Mouse (Mus musculus) left cerebral cortex, postnatal 4 days (tissue): ENCODE data around the gene Wdr75. TPM values are rescaled to one million over a fixed set of nuclear protein-coding genes. Genes with fewer than 3 reads are reported as not detected.

ENCODE experiments used
- DNase-seq: peaks from one replicate; pipeline ENCODE4 v3.0.0-alpha.2; 2022
- intact Hi-C: fragments of 180-260 bp; cut with DNase I; formaldehyde crosslinking; loops from one replicate; pipeline ENCODE4 v1.15.1; 2025
- total RNA-seq, 2 experiments: library from RNA; stranded (reverse); gene quantifications; 2 replicates each; pipeline ENCODE4 v1.2.3; 2021

Gene Wdr75
- 10 to 100 TPM; 57.4 to 60.6 TPM for total RNA-seq

- intact Hi-C loops: no loop called here
- DNase-seq: peak; percentile 94
These were observed at the start of gene Wdr75 for GRCm38 (mm10) chr1:45794969-45795908. Wdr75 (plus strand) TSS chr1:45795166.

- DNase-seq: no peak
- intact Hi-C loops: no loop called here
These were observed 39.1 kb upstream of the Wdr75 start for GRCm38 (mm10) chr1:45755902-45756301.

GRCm38 (mm10) chr1:45756707-45757106, 38.3 kb upstream of the Wdr75 start:
- intact Hi-C loops: no loop called here
- no peak for DNase-seq

GRCm38 (mm10) chr1:45758011-45758410, 37.0 kb upstream of the Wdr75 start:
- intact Hi-C loops: no loop called here
- DNase-seq: no peak

GRCm38 (mm10) chr1:45760667-45761467, 34.1 kb upstream of the Wdr75 start:
- intact Hi-C loops: no loop called here
- no peak for DNase-seq

GRCm38 (mm10) chr1:45761468-45761795, 33.5 kb upstream of the Wdr75 start:
- intact Hi-C loops: no loop called here
- DNase-seq: no peak

GRCm38 (mm10) chr1:45765678-45766077, 29.3 kb upstream of the Wdr75 start:
- intact Hi-C loops: loop anchor here (1.0 to 5.0 kb wide), 3 partner anchors 328 to 1538 kb away; no protein-coding TSS in a partner anchor
- DNase-seq: no peak

GRCm38 (mm10) chr1:45766123-45766522, 28.8 kb upstream of the Wdr75 start:
- peak; percentile 82 for DNase-seq
- intact Hi-C loops: loop anchor here (1.0 to 5.0 kb wide), 3 partner anchors 329 to 1539 kb away; no protein-coding TSS in a partner anchor

GRCm38 (mm10) chr1:45767533-45767932, 27.4 kb upstream of the Wdr75 start:
- intact Hi-C loops: loop anchor here (5.0 kb wide), 2 partner anchors 330 to 1540 kb away; no protein-coding TSS in a partner anchor
- DNase-seq: peak; percentile 6

GRCm38 (mm10) chr1:45769321-45769720, 25.6 kb upstream of the Wdr75 start:
- intact Hi-C loops: loop anchor here (5.0 kb wide), 2 partner anchors 332 to 1542 kb away; no protein-coding TSS in a partner anchor
- no peak for DNase-seq

GRCm38 (mm10) chr1:45770051-45770450, 24.9 kb upstream of the Wdr75 start:
- no peak for DNase-seq
- intact Hi-C loops: no loop called here

- intact Hi-C loops: no loop called here
- no peak for DNase-seq
These were observed 14.2 kb upstream of the Wdr75 start for GRCm38 (mm10) chr1:45780606-45781288.

- intact Hi-C loops: loop anchor here (2.0 kb wide), 1 partner anchor 206 kb away; no protein-coding TSS in a partner anchor
- DNase-seq: no peak
These were observed 21.9 kb downstream of the Wdr75 start for GRCm38 (mm10) chr1:45816889-45817288.

- intact Hi-C loops: no loop called here
These were observed 23.6 kb downstream of the Wdr75 start for GRCm38 (mm10) chr1:45818564-45818963.

GRCm38 (mm10) chr1:45824441-45824840, 29.5 kb downstream of the Wdr75 start:
- no peak for DNase-seq
- intact Hi-C loops: loop anchor here (10.0 kb wide), 1 partner anchor 100 kb away; the partner anchor contains the start of gene Slc40a1

More at GRCm38 (mm10) chr1:45818564-45818963, 23.6 kb downstream of the Wdr75 start:
- DNase-seq: no peak

GRCm38 (mm10) chr1:45825140-45825539, 30.2 kb downstream of the Wdr75 start:
- DNase-seq: peak; percentile 70
- intact Hi-C loops: loop anchor here (10.0 kb wide), 1 partner anchor 100 kb away; the partner anchor contains the start of gene Slc40a1

GRCm38 (mm10) chr1:45825630-45826029, 30.7 kb downstream of the Wdr75 start:
- no peak for DNase-seq
- intact Hi-C loops: loop anchor here (10.0 kb wide), 1 partner anchor 99 kb away; the partner anchor contains the start of gene Slc40a1

- DNase-seq: no peak
- intact Hi-C loops: loop anchor here (10.0 kb wide), 1 partner anchor 99 kb away; the partner anchor contains the start of gene Slc40a1
These were observed 31.2 kb downstream of the Wdr75 start for GRCm38 (mm10) chr1:45826148-45826547.

GRCm38 (mm10) chr1:45826796-45827195, 31.8 kb downstream of the Wdr75 start:
- DNase-seq: no peak
- intact Hi-C loops: loop anchor here (10.0 kb wide), 1 partner anchor 98 kb away; the partner anchor contains the start of gene Slc40a1
